Mouse (Mus musculus) MEL (cell line): ENCODE data around the gene Wwc2. TPM values are rescaled to one million over a fixed set of nuclear protein-coding genes. Genes with fewer than 3 reads are reported as not detected.

Source experiments
- DNase-seq: peaks from one replicate; pipeline ENCODE4 v3.0.0; 2011; ENCODE audit warnings: low read depth, low spot score
- H3K27ac ChIP-seq: 2 replicates; pipeline ENCODE4 v1.5.1; 2012; ENCODE audit warnings: low read depth, mild to moderate bottlenecking, control low read depth, low read length, moderate library complexity; ENCODE audit not compliant: control insufficient read depth
- H3K27me3 ChIP-seq, 2 experiments: fragments of 150-350 bp in 1 of 2; sonication (generic) in 1 of 2; 2 replicates each; pipeline ENCODE4 v1.6.1; 2012; ENCODE audit warnings: low read length in 2 of 2, mild to moderate bottlenecking in 2 of 2, improper control_type of control experiment in 1 of 2, moderate library complexity in 1 of 2; ENCODE audit not compliant: insufficient read depth in 2 of 2, control insufficient read depth in 1 of 2
- H3K36me3 ChIP-seq, 2 experiments: 2 replicates each; pipeline ENCODE4 v1.6.1; 2012 to 2014; ENCODE audit warnings: low read length in 2 of 2, improper control_type of control experiment in 1 of 2, inconsistent platforms in 1 of 2, mild to moderate bottlenecking in 1 of 2; ENCODE audit not compliant: insufficient read depth in 2 of 2, control insufficient read depth in 1 of 2
- H3K4me1 ChIP-seq, 2 experiments: fragments of 150-350 bp in 1 of 2; sonication (generic) in 1 of 2; 2 replicates each; pipeline ENCODE4 v1.6.1; 2012; ENCODE audit warnings: low read length in 2 of 2, improper control_type of control experiment in 1 of 2, mild to moderate bottlenecking in 1 of 2; ENCODE audit not compliant: insufficient read depth in 2 of 2, control insufficient read depth in 1 of 2
- H3K4me3 ChIP-seq, 2 experiments: fragments of 150-350 bp in 1 of 2; sonication (generic) in 1 of 2; 2 replicates each; pipeline ENCODE4 v1.5.1; 2012; ENCODE audit warnings: low read depth in 2 of 2, low read length in 2 of 2, mild to moderate bottlenecking in 2 of 2, moderate library complexity in 2 of 2, control low read depth in 1 of 2, improper control_type of control experiment in 1 of 2; ENCODE audit not compliant: control insufficient read depth in 1 of 2, insufficient read depth in 1 of 2
- H3K79me2 ChIP-seq: 2 replicates; pipeline ENCODE4 v1.6.1; 2012; ENCODE audit warnings: mild to moderate bottlenecking, low read length, moderate library complexity; ENCODE audit not compliant: control insufficient read depth, poor library complexity, insufficient read depth
- H3K9ac ChIP-seq: 2 replicates; pipeline ENCODE4 v1.6.1; 2012; ENCODE audit warnings: low read depth, mild to moderate bottlenecking, control low read depth, low read length, moderate library complexity; ENCODE audit not compliant: control insufficient read depth, poor library complexity, severe bottlenecking
- H3K9me3 ChIP-seq: fragments of 150-350 bp; sonication (generic); replicated peaks from 2 replicates; pipeline ENCODE4 v1.6.1; 2012; ENCODE audit warnings: mild to moderate bottlenecking, low read length, improper control_type of control experiment, moderate library complexity; ENCODE audit not compliant: insufficient read depth
- CTCF ChIP-seq, 3 experiments: IDR thresholded peaks in 2 of 3; conservative IDR thresholded peaks in 1 of 3; 2 replicates each; pipeline ENCODE4 v1.5.1; 2011 to 2012; ENCODE audit warnings: low read length in 3 of 3, low read depth in 2 of 3, mild to moderate bottlenecking in 2 of 3, improper control_type of control experiment in 1 of 3, inconsistent platforms in 1 of 3, mixed read lengths in 1 of 3, moderate library complexity in 1 of 3; ENCODE audit not compliant: control insufficient read depth in 1 of 3, insufficient read depth in 1 of 3, poor library complexity in 1 of 3, severe bottlenecking in 1 of 3
- ETS1 ChIP-seq: IDR thresholded peaks from 2 replicates; pipeline ENCODE4 v1.6.1; 2012; ENCODE audit warnings: low read depth, mild to moderate bottlenecking, inconsistent platforms, low read length, improper control_type of control experiment, moderate library complexity
- GABPA ChIP-seq: IDR thresholded peaks from 2 replicates; pipeline ENCODE4 v1.6.1; 2012; ENCODE audit warnings: low read depth, mild to moderate bottlenecking, inconsistent platforms, low read length, improper control_type of control experiment, moderate library complexity
- GATA1 ChIP-seq: IDR thresholded peaks from 2 replicates; pipeline ENCODE4 v1.6.1; 2011; ENCODE audit warnings: low read depth, low read length, improper control_type of control experiment
- HCFC1 ChIP-seq: IDR thresholded peaks from 2 replicates; pipeline ENCODE4 v1.6.1; 2012; ENCODE audit warnings: low read depth, mild to moderate bottlenecking, inconsistent platforms, low read length, improper control_type of control experiment, moderate library complexity
- JUND ChIP-seq: IDR thresholded peaks from 2 replicates; pipeline ENCODE4 v1.6.1; 2011; ENCODE audit warnings: low read depth, mild to moderate bottlenecking, improper control_type of control experiment, low read length
- KAT2A ChIP-seq: conservative IDR thresholded peaks from 2 replicates; pipeline ENCODE4 v1.6.1; 2012; ENCODE audit warnings: low read depth, low read length, improper control_type of control experiment, inconsistent platforms
- MAX ChIP-seq: IDR thresholded peaks from 2 replicates; pipeline ENCODE4 v1.6.1; 2011; ENCODE audit warnings: low read length, improper control_type of control experiment
- MAZ ChIP-seq: IDR thresholded peaks from 2 replicates; pipeline ENCODE4 v1.6.1; 2012; ENCODE audit warnings: low read depth, mild to moderate bottlenecking, inconsistent platforms, low read length, improper control_type of control experiment
- MEF2A ChIP-seq: IDR thresholded peaks from 2 replicates; pipeline ENCODE4 v1.6.1; 2014; ENCODE audit warnings: low read depth, mild to moderate bottlenecking, inconsistent platforms, low read length, improper control_type of control experiment; ENCODE audit not compliant: poor library complexity, insufficient replicate concordance, severe bottlenecking; ENCODE audit errors: extremely low read depth
- MXI1 ChIP-seq: IDR thresholded peaks from 2 replicates; pipeline ENCODE4 v1.6.1; 2011; ENCODE audit warnings: mild to moderate bottlenecking, low read depth, low read length, improper control_type of control experiment
- NELFE ChIP-seq: IDR thresholded peaks from 2 replicates; pipeline ENCODE4 v1.6.1; 2011; ENCODE audit warnings: low read depth, low read length, improper control_type of control experiment
- RAD21 ChIP-seq: IDR thresholded peaks from 2 replicates; pipeline ENCODE4 v1.6.1; 2011; ENCODE audit warnings: mild to moderate bottlenecking, low read depth, low read length, improper control_type of control experiment
- RCOR1 ChIP-seq: IDR thresholded peaks from 2 replicates; pipeline ENCODE4 v1.6.1; 2012; ENCODE audit warnings: low read depth, mild to moderate bottlenecking, inconsistent platforms, low read length, improper control_type of control experiment
- SMC3 ChIP-seq: IDR thresholded peaks from 2 replicates; pipeline ENCODE4 v1.6.1; 2011; ENCODE audit warnings: low read depth, low read length, improper control_type of control experiment
- TCF12 ChIP-seq: IDR thresholded peaks from 2 replicates; pipeline ENCODE4 v1.6.1; 2014; ENCODE audit warnings: low read depth, mild to moderate bottlenecking, inconsistent platforms, low read length, improper control_type of control experiment, moderate library complexity
- UBTF ChIP-seq: IDR thresholded peaks from 2 replicates; pipeline ENCODE4 v1.6.1; 2012; ENCODE audit warnings: low read depth, mild to moderate bottlenecking, inconsistent platforms, low read length, improper control_type of control experiment, moderate library complexity, borderline replicate concordance; ENCODE audit not compliant: insufficient read depth
- USF1 ChIP-seq: IDR thresholded peaks from 2 replicates; pipeline ENCODE4 v1.6.1; 2014; ENCODE audit warnings: low read depth, mild to moderate bottlenecking, inconsistent platforms, low read length, improper control_type of control experiment, moderate library complexity
- ZC3H11A ChIP-seq: IDR thresholded peaks from 2 replicates; pipeline ENCODE4 v1.6.1; 2012; ENCODE audit warnings: low read depth, mild to moderate bottlenecking, inconsistent platforms, low read length, improper control_type of control experiment
- polyA plus RNA-seq, 2 experiments: library from polyadenylated mRNA; stranded (reverse) in 1 of 2; unstranded in 1 of 2; fragments of >175 nt in 1 of 2; fragments of >200 nt in 1 of 2; gene quantifications; 2 replicates each; pipeline versions ENCODE4 v1.2.1 to v1.2.4; 2012; ENCODE audit warnings: low replicate concordance in 2 of 2, low read depth in 1 of 2; ENCODE audit not compliant: insufficient read length in 2 of 2, insufficient read depth in 1 of 2, missing spikeins in 1 of 2
- total RNA-seq: library from RNA; depleted of rRNA; stranded (reverse); fragments of 300-350 nt; gene quantifications from 2 replicates; pipeline ENCODE4 v1.2.3, GENCODE M21; 2012

Wwc2 gene
- total and polyA plus RNA-seq, 3 experiments = 7.5 to 14.8 TPM; not detected in 1

GRCm38 (mm10) chr8:47890814-47891210 lies 99.9 kb downstream of the Wwc2 start:
- no peaks in the 10 kb centered on the region for H3K79me2 ChIP-seq

GRCm38 (mm10) chr8:47889936-47890813 lies 100.5 kb downstream of the Wwc2 start:
- Histone ChIP-seq H3K79me2 (no peaks in the 10 kb centered on the region), H3K4me3 (no peak overlapping the region), H3K4me1 (no peaks in the 10 kb centered on the region), H3K9ac (no peak overlapping the region), H3K9me3 (no peaks in the 10 kb centered on the region), H3K36me3 (no peaks in the 10 kb centered on the region; a peak in 2 of 4 replicates)
- DNase-seq = no peak
- no peak for TF ChIP-seq SMC3
- no peak for TF ChIP-seq USF1
- TF ChIP-seq TCF12 = no peak
- TF ChIP-seq KAT2A = no peak
- no peak for TF ChIP-seq NELFE
- TF ChIP-seq MAX = no peak
- TF ChIP-seq JUND = no peak
- TF ChIP-seq MXI1 = no peak
- TF ChIP-seq GABPA = no peak
- TF ChIP-seq MEF2A = no peak
- no peak for TF ChIP-seq UBTF
- TF ChIP-seq HCFC1 = no peak
- no peak for TF ChIP-seq CTCF (IDR thresholded peaks at IDR 0.05 in 2 of 3, conservative IDR thresholded peaks at IDR 0.05 in 1 of 3; ENCODE audit: control insufficient read depth in 1 of 3, insufficient read depth in 1 of 3, low read depth in 2 of 3, low read length in 3 of 3, poor library complexity in 1 of 3, severe bottlenecking in 1 of 3)
- no peak for TF ChIP-seq GATA1
- TF ChIP-seq RCOR1 = no peak
- TF ChIP-seq, all 39 proteins: peak for 0
- Histone ChIP-seq H3K27ac (no peak overlapping the region), H3K27me3 (no peaks in the 10 kb centered on the region)

More at GRCm38 (mm10) chr8:47890814-47891210, 99.9 kb downstream of the Wwc2 start:
- H3K4me3 ChIP-seq = no peak overlapping the region
- H3K9me3 ChIP-seq = no peaks in the 10 kb centered on the region
- no peaks in the 10 kb centered on the region for H3K4me1 ChIP-seq
- TF ChIP-seq RAD21 (no peak), UBTF (no peak), ETS1 (no peak), RCOR1 (no peak), MAZ (no peak), USF1 (no peak), GATA1 (no peak), ZC3H11A (no peak)
- TF ChIP-seq, all 39 proteins: peak for 0
- H3K27me3 ChIP-seq = no peaks in the 10 kb centered on the region
- H3K9ac ChIP-seq = no peak overlapping the region
- no peaks in the 10 kb centered on the region; a peak in 2 of 4 replicates for H3K36me3 ChIP-seq
- no peak overlapping the region for H3K27ac ChIP-seq
- DNase-seq = no peak
